Mouse (Mus musculus): Measurements from ENCODE around the gene Trappc12. TPM values are rescaled to one million over a fixed set of nuclear protein-coding genes. Genes with fewer than 3 reads are reported as not detected.

Trappc12 gene
- polyA plus RNA-seq, 1 experiment = 30.1 TPM

GRCm38 (mm10) chr12:28717066-28717465, 33.2 kb downstream of the Trappc12 start:
- DNase-seq = no peak
- 63% methylated on average over 2 of the region's 2 CpGs for WGBS
- H3K36me3 ChIP-seq (ENCODE audit: control insufficient read depth, insufficient read depth, low read length) = no peaks in the 10 kb centered on the region

GRCm38 (mm10) chr12:28714822-28715632, 35.2 kb downstream of the Trappc12 start:
- H3K4me3 ChIP-seq (ENCODE audit: insufficient read depth, low read depth, low read length) = no peak overlapping the region
- no peaks in the 10 kb centered on the region for H3K36me3 ChIP-seq (ENCODE audit: control insufficient read depth, insufficient read depth, low read length)
- TF ChIP-seq CTCF (conservative IDR thresholded peaks at IDR 0.05; ENCODE audit: insufficient read depth, insufficient read length, low read depth, low read length) (no peak), POLR2A (IDR thresholded peaks at IDR 0.05; ENCODE audit: low read depth, low read length) (no peak)
- WGBS = 83% methylated on average over 24 of the region's 24 CpGs
- no peak for DNase-seq
- H3K27me3 ChIP-seq (replicated peaks; ENCODE audit: control insufficient read depth, insufficient read depth, low read length) = no peaks in the 10 kb centered on the region
- H3K27ac ChIP-seq (ENCODE audit: insufficient read depth, low read depth, low read length) = no peak overlapping the region
- H3K4me1 ChIP-seq (ENCODE audit: control insufficient read depth, insufficient read depth, low read length) = no peaks in the 10 kb centered on the region

More at GRCm38 (mm10) chr12:28717066-28717465, 33.2 kb downstream of the Trappc12 start:
- H3K4me1 ChIP-seq (ENCODE audit: control insufficient read depth, insufficient read depth, low read length) = no peaks in the 10 kb centered on the region
- H3K4me3 ChIP-seq (ENCODE audit: insufficient read depth, low read depth, low read length) = no peak overlapping the region
- H3K27ac ChIP-seq (ENCODE audit: insufficient read depth, low read depth, low read length) = no peak overlapping the region
- no peaks in the 10 kb centered on the region for H3K27me3 ChIP-seq (replicated peaks; ENCODE audit: control insufficient read depth, insufficient read depth, low read length)
- no peak for TF ChIP-seq POLR2A (IDR thresholded peaks at IDR 0.05; ENCODE audit: low read depth, low read length)

- WGBS = 89% methylated on average over 22 of the region's 22 CpGs
- DNase-seq = no peak
- Histone ChIP-seq H3K4me3 (ENCODE audit: insufficient read depth, low read depth, low read length) (no peak overlapping the region), H3K27ac (ENCODE audit: insufficient read depth, low read depth, low read length) (no peak overlapping the region), H3K27me3 (replicated peaks; ENCODE audit: control insufficient read depth, insufficient read depth, low read length) (no peaks in the 10 kb centered on the region), H3K4me1 (ENCODE audit: control insufficient read depth, insufficient read depth, low read length) (no peaks in the 10 kb centered on the region), H3K36me3 (ENCODE audit: control insufficient read depth, insufficient read depth, low read length) (no peaks in the 10 kb centered on the region)
- TF ChIP-seq POLR2A (IDR thresholded peaks at IDR 0.05; ENCODE audit: low read depth, low read length) (no peak), CTCF (conservative IDR thresholded peaks at IDR 0.05; ENCODE audit: insufficient read depth, insufficient read length, low read depth, low read length) (no peak)
Observed at GRCm38 (mm10) chr12:28710566-28711185, 39.6 kb downstream of the Trappc12 start.

GRCm38 (mm10) chr12:28708154-28708553, 42.1 kb downstream of the Trappc12 start:
- Histone ChIP-seq H3K27me3 (replicated peaks; ENCODE audit: control insufficient read depth, insufficient read depth, low read length) (no peaks in the 10 kb centered on the region), H3K36me3 (ENCODE audit: control insufficient read depth, insufficient read depth, low read length) (no peaks in the 10 kb centered on the region), H3K4me1 (ENCODE audit: control insufficient read depth, insufficient read depth, low read length) (0 out of 2 replicates have a peak, but pooled peaks cover 2% of the 10 kb centered on the region), H3K27ac (ENCODE audit: insufficient read depth, low read depth, low read length) (no peak overlapping the region), H3K4me3 (ENCODE audit: insufficient read depth, low read depth, low read length) (no peak overlapping the region)
- WGBS = 75% methylated on average over 4 of the region's 4 CpGs
- TF ChIP-seq POLR2A (IDR thresholded peaks at IDR 0.05; ENCODE audit: low read depth, low read length) (no peak), CTCF (conservative IDR thresholded peaks at IDR 0.05; ENCODE audit: insufficient read depth, insufficient read length, low read depth, low read length) (no peak)
- no peak for DNase-seq

- no peak for DNase-seq
- Histone ChIP-seq H3K27ac (ENCODE audit: insufficient read depth, low read depth, low read length) (no peak overlapping the region), H3K4me1 (ENCODE audit: control insufficient read depth, insufficient read depth, low read length) (0 out of 2 replicates have a peak, but pooled peaks cover 2% of the 10 kb centered on the region), H3K27me3 (replicated peaks; ENCODE audit: control insufficient read depth, insufficient read depth, low read length) (no peaks in the 10 kb centered on the region), H3K36me3 (ENCODE audit: control insufficient read depth, insufficient read depth, low read length) (no peaks in the 10 kb centered on the region), H3K4me3 (ENCODE audit: insufficient read depth, low read depth, low read length) (no peak overlapping the region)
- TF ChIP-seq POLR2A (IDR thresholded peaks at IDR 0.05; ENCODE audit: low read depth, low read length) = no peak
- no peak for TF ChIP-seq CTCF (conservative IDR thresholded peaks at IDR 0.05; ENCODE audit: insufficient read depth, insufficient read length, low read depth, low read length)
- 83% methylated on average over 6 of the region's 6 CpGs for WGBS
Observed at GRCm38 (mm10) chr12:28705204-28705603, 45.1 kb downstream of the Trappc12 start.

GRCm38 (mm10) chr12:28704381-28704780, 45.9 kb downstream of the Trappc12 start:
- peak; percentile 15 for DNase-seq
- Histone ChIP-seq H3K4me3 (ENCODE audit: insufficient read depth, low read depth, low read length) (no peak overlapping the region), H3K27ac (ENCODE audit: insufficient read depth, low read depth, low read length) (no peak overlapping the region), H3K36me3 (ENCODE audit: control insufficient read depth, insufficient read depth, low read length) (no peaks in the 10 kb centered on the region), H3K4me1 (ENCODE audit: control insufficient read depth, insufficient read depth, low read length) (0 out of 2 replicates have a peak, but pooled peaks cover 2% of the 10 kb centered on the region), H3K27me3 (replicated peaks; ENCODE audit: control insufficient read depth, insufficient read depth, low read length) (no peaks in the 10 kb centered on the region)
- WGBS = 27% methylated on average over 12 of the region's 12 CpGs
- TF ChIP-seq POLR2A (IDR thresholded peaks at IDR 0.05; ENCODE audit: low read depth, low read length) (no peak), CTCF (conservative IDR thresholded peaks at IDR 0.05; ENCODE audit: insufficient read depth, insufficient read length, low read depth, low read length) (peak; percentile 27; the same call in 1 of the 2 replicates)

GRCm38 (mm10) chr12:28701302-28701701, 49.0 kb downstream of the Trappc12 start:
- Histone ChIP-seq H3K36me3 (ENCODE audit: control insufficient read depth, insufficient read depth, low read length) (no peaks in the 10 kb centered on the region), H3K27me3 (replicated peaks; ENCODE audit: control insufficient read depth, insufficient read depth, low read length) (no peaks in the 10 kb centered on the region), H3K27ac (ENCODE audit: insufficient read depth, low read depth, low read length) (no peak overlapping the region), H3K4me3 (ENCODE audit: insufficient read depth, low read depth, low read length) (no peak overlapping the region), H3K4me1 (ENCODE audit: control insufficient read depth, insufficient read depth, low read length) (0 out of 2 replicates have a peak, but pooled peaks cover 7% of the 10 kb centered on the region)
- WGBS = 77% methylated on average over 11 of the region's 11 CpGs
- TF ChIP-seq POLR2A (IDR thresholded peaks at IDR 0.05; ENCODE audit: low read depth, low read length) (no peak), CTCF (conservative IDR thresholded peaks at IDR 0.05; ENCODE audit: insufficient read depth, insufficient read length, low read depth, low read length) (no peak)
- no peak for DNase-seq
